Mouse (Mus musculus): ENCODE results near the gene Neurog3. TPM values are rescaled to one million over a fixed set of nuclear protein-coding genes. Genes with fewer than 3 reads are reported as not detected.
A peak's percentile ranks its signal among the peaks of the same experiment; 100 is the strongest.

Gene Neurog3
- polyA plus RNA-seq, 1 experiment, result not detected

DNA sequence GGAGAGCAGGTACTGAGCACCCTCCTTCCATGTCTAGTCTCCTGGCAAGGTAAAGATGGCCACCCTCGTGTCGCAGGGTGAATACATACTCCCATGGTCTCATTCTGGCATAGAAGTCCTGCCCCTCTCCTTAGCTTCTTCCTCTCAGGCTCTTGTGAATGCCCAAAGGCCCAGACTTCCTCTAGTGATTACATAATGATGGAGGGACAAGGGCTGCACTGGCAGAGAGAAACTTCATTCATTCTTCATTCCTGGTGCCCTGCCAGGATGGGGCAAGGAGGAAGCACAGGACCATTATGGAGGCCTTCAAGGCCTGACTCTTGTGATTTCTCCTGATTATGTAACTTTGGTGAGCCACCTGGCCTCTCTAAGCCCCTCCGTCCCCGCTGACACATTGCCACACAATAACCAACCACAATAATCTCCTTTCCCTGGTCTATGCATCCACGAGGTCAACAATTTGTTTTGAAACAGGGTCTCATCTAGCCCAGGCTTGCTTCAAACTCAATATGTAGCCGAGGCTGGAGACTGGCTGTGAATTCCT, 49.7 kb downstream of the Neurog3 start:
- 37% methylated on average over 6 of the region's 6 CpGs for WGBS
- Histone ChIP-seq H3K4me3 (replicated peaks; ENCODE audit: control insufficient read depth, low read depth, low read length) (no peak overlapping the region), H3K27ac (ENCODE audit: control insufficient read depth, insufficient read depth, low read depth, low read length, poor library complexity) (no peak overlapping the region), H3K4me1 (ENCODE audit: control insufficient read depth, insufficient read depth, low read length) (no peaks in the 10 kb centered on the region)
- TF ChIP-seq CTCF (IDR thresholded peaks at IDR 0.05; ENCODE audit: control insufficient read depth, insufficient read depth, low read length), result no peak
- TF ChIP-seq POLR2A (IDR thresholded peaks at IDR 0.05; ENCODE audit: borderline replicate concordance, control insufficient read depth, low read depth, low read length), result no peak

DNA sequence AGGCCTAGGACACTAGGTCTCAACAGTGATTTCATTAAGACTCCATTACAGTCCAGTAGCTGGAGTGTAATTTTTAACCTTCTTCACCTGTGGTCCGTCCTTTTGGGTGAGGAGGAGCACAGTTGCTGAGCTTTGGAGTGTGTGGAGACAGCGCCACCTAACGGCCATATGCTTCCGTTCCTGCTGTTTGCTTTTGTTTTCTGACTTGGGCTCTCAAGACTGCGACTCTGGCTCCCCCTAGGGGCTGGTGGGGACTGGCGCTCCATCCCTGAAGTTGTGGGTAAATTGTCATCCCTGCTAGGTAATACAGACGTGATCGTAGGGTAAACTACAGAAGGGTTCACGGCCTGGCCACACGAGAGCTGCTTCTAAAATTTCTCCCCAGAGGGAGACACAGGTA, 50.2 kb downstream of the Neurog3 start:
- Histone ChIP-seq H3K4me1 (ENCODE audit: control insufficient read depth, insufficient read depth, low read length) (no peaks in the 10 kb centered on the region), H3K27ac (ENCODE audit: control insufficient read depth, insufficient read depth, low read depth, low read length, poor library complexity) (no peak overlapping the region), H3K4me3 (replicated peaks; ENCODE audit: control insufficient read depth, low read depth, low read length) (no peak overlapping the region)
- TF ChIP-seq POLR2A (IDR thresholded peaks at IDR 0.05; ENCODE audit: borderline replicate concordance, control insufficient read depth, low read depth, low read length) (no peak), CTCF (IDR thresholded peaks at IDR 0.05; ENCODE audit: control insufficient read depth, insufficient read depth, low read length) (peak; percentile 100)
- WGBS, result 2% methylated on average over 10 of the region's 10 CpGs

Other genes starting within 250 kb of the Neurog3 start
- 0.56 TPM in 1 of 2 replicates, not detected in the other for gene Col13a1, start 154.0 kb upstream of the Neurog3 start, polyA plus RNA-seq (2011; ENCODE audit: insufficient read depth, insufficient read length, low replicate concordance, missing spikeins)
- 2.0 TPM in 1 of 2 replicates, not detected in the other for gene Fam241b, start 10.8 kb downstream of the Neurog3 start, polyA plus RNA-seq (2011; ENCODE audit: insufficient read depth, insufficient read length, low replicate concordance, missing spikeins)
- gene Tspan15, start 98.2 kb downstream of the Neurog3 start, polyA plus RNA-seq (2011; ENCODE audit: insufficient read depth, insufficient read length, low replicate concordance, missing spikeins), result 2.7 and 5.3 TPM in 2 replicates
- gene Tacr2, start 119.3 kb downstream of the Neurog3 start, polyA plus RNA-seq (2011; ENCODE audit: insufficient read depth, insufficient read length, low replicate concordance, missing spikeins), result not detected in 2 replicates
- gene Hk1, start 246.8 kb downstream of the Neurog3 start, polyA plus RNA-seq (2011; ENCODE audit: insufficient read depth, insufficient read length, low replicate concordance, missing spikeins), result 55.8 and 93.6 TPM in 2 replicates